Mouse (Mus musculus) natural killer cell, adult 2 months (primary cell): ENCODE data around the gene Natd1.

Experiments
- DNase-seq, 2 experiments: peaks; one replicate each; pipeline ENCODE4 v3.0.0; 2022; ENCODE audit warnings: low spot score in 2 of 2

The Natd1 gene

DNA sequence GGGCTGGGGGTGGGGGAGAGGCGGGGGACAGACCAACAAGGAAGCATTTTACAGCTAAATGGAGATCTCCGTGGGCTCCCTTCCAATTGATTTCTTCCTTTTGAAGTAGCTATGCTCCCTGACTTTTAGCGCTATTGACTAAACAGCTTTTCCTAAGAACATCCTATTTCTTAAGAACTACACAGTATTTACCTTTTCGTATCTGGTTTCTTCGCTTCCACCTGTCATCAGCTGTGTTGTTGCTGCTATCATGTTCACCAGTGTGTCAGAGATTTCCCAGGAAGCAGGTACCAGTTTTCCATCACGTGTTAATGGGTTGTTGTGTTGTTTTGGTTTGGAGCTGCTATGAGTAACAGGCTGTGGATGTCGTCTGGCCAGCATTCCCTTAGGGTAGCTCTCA lies at the start of gene Natd1:
Gene Natd1, minus strand, starts transcription at position 260 of the 400 bp plus-strand sequence.
- DNase-seq = no peak

DNA sequence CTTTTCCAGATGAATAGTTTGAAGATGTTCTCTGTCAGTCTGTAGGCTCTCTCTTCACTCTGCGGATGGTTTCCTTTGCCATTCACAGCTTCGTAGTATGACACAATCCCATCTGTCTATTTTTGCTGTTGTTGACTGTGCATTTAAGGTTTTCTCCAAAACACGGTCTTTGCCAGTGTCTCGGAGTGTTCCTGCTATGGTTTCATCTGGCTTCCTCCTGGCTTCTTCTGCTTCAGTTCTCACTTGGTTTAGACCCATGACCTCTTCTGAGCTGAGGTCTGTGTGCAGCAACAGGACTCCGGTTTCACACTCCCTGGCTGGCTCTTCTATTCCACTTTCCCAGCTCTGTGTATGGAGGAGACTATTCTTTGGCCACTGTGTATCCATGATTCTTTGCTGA lies 48.2 kb upstream of the Natd1 start:
- DNase-seq = no peak

DNA sequence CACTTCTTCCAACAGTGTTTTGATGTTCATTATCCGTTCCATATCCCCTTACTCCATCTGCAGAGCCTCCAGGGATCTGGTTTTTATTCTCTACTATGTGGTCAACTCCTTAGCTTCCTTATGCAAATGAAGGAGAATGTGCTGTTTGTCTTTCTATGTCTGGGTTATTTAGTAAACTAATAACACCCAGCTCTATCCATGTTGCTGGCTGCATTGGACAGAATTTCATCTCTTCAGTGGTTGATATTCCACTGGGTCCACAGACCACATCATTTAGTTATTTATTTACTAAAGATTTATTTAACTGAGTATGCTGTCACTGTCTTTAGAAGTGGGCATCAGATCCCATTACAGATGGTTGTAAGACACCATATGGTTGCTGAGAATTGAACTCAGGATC lies 46.6 kb upstream of the Natd1 start:
- no peak for DNase-seq

DNA sequence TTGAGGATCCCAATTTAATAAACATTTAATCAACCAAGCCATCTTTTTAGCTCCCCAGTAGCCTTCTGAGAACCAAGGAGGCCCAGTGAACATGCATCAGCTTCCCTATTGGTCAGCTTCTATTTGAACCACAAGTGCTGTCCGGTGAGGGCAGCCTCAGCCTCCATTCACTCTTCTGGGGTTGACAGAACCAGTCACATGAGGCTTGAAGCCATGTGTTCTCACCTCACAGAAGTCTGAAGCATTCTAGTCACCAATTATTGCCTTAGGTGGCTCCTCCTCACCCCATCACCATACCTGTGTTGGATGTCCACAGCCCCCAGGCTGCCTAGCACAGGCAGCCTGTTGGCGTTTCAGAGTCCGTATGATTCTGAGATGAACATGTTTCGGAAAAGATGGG lies 44.4 kb upstream of the Natd1 start:
- no peak for DNase-seq

DNA sequence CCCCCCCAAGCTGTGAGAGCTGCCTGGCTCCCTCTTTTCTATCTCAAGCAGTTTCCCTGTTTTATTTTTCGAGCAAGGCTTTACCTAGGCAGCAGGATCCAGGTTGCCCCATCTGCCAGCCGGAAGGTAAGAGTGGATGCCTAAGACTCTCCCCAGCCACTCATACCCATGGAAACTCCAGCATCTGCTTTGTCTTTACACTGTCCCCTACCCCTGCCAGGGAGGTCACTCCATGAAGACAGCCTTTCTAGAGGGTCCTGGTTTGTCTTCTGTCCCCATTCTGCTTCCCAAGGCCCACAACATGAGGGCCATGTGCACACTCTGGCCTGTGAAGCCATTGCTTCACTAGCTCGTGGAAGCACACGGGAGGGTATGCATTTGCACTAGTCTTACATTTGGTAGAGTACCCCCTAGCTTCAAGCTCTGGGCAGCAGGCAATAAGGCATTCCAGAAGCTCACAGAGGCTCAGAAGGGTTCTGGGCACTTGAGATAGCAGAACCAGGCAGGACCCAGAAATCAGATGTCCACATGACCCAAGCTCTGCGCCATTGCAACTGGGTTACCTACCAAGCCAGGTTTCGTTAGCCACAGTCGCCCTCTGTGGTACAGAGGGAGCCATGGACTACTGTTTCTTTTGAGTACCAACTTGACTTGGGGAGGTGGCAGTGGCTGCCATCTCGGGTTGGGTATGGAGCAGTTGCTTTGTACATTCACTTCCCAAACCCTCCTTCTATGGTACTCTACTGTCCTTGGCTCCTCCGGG lies 41.3 kb upstream of the Natd1 start:
- no peak for DNase-seq

DNA sequence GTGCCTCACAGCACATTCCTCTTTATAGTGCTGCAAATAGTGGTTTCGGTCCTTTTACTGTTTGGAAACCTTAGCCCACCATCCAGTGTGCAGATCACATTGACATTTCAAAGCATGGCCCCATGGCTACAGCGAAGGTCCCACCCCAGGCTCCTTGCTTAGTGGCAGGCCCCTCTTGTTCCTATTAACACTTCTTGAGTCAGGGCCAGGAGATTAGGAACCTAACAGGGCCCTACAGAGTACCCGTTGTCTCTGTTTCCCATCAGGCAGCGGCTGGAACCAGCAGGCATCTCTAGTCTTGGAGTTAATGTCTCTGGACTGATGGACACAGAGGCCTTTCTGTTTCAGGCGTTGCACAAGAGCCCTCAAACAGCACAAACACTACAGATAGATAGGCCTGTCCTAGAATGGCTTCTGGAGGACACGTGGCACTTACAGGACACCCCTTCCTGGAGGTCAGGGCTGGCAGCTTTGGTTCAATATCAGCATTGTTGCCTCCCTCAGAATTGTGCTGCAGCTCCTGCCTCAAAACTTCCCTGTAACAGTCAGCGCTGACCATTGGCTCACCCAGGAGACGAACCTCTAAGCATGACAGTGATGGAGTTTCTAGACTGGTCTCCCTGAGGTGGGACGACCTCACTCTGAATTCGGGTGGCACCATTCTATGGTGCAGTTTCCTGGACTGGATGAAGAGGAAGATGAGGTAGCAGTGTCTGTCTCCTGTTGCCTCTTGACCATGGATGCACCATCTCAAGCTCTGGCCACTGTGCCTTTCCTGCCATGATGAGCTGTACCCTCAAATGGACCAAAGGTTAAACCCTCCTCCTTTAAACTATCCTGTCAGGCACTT lies 39.9 kb upstream of the Natd1 start:
- DNase-seq = no peak

DNA sequence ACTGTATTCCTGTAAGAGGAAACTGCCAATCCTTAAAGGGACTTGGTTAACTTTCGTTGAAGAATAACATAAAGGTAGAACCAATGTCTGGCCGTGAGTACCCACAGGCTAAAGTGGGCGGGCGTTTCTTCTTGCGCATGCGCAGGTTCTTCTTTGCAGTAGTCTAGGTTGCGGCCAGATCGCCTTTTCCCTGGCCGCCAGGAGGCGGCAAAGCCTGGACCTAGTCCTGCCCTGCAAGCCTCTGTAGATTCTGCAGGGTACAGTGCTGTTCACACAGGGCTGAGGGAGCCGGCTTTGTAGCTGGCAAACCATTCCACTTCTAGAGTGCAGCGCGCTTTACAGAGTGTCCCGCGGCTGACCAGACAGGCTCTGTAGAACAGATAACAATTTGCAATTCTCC lies 39.3 kb upstream of the Natd1 start:
- DNase-seq = peak; percentile 71 to 79

DNA sequence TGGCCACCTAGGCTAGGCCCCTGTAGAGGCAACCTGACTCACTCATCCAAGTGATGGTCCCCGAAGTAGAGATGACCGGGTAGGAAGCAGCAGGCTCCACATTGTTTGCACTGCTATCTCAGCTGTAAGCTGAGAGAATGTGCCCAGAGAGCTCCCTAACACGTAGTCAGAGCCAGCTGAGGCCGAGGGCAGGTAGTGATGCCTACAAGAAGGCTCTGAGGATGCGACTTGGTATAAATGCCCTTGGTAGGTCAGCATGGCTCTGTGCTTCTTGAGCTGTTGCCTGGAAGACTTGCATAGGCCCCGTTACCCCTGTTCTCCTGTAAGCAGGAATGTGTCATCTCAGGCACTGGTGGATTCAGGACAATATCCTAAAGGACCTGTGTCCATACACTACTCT lies 38.4 kb upstream of the Natd1 start:
- DNase-seq = no peak

DNA sequence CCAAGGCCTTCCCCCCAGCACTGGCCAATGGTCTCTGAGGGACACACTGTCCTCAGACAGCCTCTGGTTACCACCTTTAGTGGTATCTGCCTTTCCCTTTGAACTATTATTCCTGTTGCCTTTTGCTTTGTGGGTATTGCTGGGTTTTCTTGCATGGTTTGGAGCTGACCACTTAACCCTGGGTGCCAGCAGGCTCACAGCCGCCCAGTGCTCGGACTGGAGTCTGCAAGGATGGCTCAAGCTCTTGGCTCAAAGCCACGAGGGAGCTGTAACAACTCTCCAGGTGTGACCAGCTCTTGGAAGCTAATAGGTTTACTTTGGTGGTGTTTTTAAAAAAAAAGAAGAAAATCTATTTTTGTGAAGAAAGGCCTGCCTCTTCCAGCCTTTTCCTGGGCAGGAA lies 37.8 kb upstream of the Natd1 start:
- DNase-seq = no peak

DNA sequence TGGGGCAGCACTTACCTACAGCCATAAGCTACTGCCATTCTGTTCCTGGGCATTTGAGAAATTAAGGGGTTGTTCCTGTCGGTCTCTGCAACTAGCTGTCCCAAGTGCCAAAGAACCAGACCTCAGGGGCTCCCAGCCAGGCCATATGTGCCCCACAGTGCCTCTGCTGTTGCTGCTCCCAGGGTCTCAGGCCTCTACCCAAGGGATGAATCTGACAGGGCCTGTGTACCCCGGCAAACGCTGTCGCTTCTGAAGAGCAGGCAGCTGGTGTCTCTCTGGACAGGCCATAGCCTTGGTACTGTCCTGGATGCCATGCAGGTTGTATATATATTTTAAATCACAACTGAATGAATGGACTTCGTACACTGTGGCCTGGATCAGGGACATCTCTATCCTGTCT lies 37.3 kb upstream of the Natd1 start:
- no peak for DNase-seq

DNA sequence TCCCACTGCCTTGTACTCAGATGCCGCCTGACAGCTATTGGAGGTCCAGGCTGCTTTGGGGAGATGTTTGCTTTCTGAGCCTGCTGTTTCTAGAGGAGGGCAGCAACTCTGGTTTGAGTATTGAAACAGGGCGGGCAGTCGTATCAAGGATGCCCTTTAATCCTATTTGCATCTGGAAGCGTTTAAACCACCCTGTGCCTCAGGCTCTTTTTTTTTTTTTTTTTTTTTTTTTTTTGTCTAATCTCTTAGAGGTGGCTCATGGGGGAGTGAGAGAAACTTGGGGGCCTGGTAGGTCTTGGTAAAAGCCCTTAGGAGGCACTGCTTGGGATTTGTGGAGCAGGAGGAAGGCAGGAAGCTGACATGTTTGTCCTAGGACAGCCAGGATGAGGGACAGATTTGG lies 30.5 kb upstream of the Natd1 start:
- DNase-seq = no peak

DNA sequence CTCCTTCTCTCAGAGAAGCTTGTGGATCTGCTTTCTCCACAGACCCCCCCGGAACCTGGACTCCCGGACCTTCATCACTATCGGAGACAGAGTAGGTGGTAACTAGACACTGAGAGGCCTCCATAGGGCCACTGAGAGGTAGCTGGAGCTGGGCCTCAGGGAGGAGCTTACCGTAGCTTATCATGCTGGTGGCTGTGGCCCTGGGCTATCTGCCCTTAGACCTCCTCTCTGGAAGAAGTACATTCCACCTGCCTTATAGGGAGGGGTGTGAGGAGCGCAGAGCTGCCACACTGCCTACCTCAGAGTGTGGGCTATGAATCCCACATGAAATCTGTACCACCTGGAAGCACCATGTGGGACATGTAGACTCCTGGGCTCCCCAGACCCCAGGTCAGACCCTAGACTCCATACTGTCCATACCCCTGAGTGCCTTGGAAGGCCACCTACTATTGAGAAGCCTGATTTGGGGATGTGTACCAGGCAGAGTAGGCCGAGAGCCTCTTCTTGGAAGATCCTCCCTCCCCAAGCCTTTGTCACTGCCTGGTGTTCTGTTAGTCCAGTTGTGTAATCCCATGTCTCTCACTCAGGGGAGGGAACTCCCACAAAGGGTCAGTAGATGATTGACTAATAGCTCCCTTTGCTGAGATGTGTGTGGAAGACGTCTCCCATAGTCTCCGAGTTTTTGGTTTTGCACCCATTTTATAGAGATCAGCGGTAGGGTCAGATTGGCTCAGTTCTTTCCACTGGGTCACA lies 27.9 kb upstream of the Natd1 start:
- no peak for DNase-seq

DNA sequence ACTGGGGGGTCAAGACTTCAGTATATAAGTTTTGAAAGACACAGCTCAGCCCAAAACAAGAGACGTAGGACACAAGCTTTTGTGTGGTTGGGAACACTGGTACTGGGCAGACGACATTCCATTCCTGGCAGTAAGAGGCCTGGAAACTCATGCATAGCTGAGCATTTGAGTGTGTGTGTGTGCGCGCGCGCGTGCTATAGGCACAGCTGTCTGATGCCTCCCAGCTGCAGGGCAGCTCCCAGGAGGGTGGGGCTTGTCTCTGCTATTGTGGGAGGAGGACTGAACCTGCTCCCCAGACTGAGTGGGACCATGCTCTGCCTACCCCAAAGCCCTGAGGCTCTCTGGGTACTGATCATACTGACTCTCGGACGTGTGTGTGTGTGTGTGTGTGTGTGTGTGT lies 26.8 kb upstream of the Natd1 start:
- DNase-seq = no peak

DNA sequence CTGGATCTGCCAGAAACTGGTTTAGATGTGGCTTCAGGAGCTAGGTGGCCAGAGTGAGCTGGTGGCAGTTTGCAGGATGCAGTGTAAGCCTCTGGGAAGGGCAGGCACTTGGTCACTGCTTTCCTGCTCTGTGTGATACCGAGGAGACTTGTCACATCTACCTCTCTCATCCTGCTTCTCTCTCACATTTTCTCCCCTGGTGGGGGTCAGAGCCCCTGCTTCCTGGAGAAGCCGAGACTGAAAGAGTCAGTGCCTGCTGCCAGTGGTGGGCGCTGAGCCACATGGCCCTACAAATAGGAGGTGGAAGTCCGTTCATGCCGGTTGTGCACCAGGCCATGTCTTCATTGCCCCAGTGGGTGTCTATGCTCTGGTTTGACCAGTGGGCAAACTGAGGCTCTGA lies 26.0 kb upstream of the Natd1 start:
- DNase-seq = no peak

DNA sequence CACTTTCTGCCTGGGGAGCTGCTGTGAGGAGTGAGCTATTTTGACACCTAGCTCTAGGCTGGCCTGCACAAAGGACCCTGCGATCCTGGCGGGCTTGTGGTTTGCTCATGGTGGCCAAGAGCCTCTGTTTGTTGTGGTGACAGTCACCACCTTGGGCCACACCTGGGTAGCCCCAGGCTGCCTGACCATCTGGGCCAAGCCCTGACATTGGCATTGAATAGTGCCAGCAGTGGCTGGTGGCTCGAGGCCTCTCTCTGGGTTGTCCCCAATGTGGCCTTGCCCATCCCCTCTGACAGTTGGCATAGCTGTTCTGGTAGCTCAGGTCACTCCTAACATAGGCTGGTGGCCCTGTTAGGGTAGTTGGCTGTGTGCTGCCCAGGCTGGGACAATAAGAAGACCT lies 24.9 kb upstream of the Natd1 start:
- no peak for DNase-seq

DNA sequence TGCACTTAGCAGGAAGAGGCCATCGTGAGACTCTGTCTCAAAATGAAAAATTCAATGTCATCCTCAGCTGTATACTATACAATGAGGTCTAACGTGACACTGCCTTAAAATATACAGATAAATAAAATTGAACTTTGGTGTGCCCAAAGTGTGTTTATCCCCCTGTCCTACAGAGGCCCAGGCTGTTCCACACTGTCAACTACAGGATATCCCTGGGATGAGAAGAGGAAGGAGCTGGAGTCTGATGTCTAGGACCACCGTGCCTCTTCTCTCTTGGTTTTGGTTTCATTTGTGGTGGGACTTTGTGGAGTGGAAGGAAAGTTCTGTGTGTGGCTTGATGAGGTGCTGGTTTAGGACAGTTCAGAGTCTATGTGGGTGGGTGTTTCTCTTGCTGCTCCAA lies 23.1 kb upstream of the Natd1 start:
- no peak for DNase-seq

DNA sequence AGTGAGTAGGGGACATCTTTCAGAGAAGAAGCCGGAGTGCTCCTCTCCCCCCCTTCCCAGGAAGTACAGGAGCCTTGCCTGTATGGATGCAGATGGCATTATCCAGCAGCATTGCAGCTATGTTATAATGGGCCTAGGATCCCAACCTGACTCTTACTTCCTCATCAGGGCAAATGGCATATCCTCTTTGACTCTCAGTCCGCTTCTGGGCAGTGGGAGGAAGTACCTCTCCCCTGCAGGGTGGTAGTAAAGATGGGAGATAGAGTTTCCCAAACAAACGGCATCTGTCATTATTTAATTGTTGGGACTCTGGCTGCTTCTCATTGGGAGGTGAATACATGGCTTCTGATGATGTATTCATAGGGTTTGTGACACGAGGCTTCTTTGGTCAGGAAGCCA lies 21.4 kb upstream of the Natd1 start:
- no peak for DNase-seq

DNA sequence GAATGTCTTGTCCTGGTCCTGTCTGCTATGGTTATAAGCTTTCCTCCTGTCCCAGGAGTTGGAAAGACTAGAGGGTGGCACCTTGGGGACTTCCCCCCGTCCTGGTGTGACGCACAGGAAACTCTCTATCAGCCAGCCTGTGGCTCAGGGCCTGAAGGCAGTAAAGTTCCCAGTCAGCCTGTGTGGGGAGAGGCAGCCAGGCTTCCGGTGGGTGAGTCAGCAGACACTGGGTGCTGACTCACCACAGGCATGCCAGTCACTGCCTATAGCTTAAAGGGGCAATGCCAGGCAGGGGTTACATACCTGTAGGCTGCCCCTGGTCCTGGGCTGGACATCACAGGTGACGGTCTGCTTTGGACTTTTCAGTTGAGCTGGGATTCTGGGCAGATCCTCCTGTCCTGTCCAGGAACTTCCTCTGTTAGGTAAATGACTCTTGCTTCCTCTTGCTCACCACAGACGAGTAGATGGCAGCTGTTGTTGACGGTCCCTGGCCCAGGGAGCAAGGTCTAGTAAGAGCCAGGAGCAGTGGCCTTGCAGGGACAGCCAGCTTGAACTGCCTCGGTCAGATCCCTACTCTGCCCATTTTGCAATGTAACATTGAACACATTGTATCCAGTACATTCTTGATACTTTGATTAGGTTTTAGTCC lies 20.9 kb upstream of the Natd1 start:
- peak; percentile 82 to 88 for DNase-seq

DNA sequence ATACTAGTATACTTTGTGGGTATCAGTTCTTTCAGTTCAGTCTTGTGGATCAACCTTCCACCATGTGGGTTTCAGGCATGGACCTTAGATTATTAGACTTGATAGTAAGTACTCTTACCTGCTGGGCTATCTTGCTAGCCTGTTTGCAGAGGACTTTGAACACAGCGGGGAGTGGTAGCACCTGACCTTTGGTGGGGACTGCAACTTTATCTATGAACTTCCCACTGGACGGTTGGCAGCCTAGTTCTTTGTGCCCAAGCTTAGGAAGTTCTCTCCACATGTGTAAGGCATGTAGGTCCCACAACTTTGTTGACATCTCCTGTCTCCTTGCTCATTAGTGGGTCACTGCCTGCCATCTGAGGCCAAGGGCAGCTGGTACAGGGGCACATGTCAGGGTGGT lies 20.2 kb upstream of the Natd1 start:
- DNase-seq = no peak

DNA sequence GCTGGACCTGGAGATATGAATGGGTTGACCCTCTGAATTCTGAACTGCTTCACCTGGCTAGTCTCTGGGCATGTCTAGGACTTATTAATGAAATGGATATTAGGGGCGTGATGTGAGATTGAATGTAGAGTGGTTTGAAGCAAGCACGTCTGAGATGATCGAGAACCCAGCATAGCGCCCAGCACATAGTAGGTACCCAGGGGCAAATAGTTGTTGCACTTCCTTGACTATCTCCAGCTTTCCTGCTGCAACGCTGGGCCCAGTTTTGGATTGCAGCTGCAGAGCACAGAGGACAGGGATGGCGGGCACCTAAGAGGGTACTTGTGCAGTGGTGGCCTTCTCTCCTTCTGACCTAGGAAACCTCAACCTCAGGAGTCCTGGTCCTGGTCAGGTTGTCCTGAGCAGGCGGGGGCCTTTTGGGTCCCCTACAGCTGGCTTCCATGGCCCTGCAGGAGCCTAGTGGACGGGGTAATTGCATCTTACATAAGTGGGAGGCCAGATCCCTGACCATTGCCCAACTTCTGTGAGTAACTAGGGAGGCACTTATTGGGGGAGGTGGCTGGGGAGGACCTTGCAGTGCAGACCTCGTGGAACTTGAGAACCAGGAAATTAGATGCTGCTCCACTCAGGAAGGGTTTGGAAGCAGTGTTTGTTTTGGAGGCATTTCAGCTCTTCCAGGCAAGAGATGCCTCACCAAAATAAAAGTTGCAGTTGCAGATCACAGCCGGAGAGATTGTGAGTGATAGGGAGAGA lies 18.8 kb upstream of the Natd1 start:
- no peak for DNase-seq

DNA sequence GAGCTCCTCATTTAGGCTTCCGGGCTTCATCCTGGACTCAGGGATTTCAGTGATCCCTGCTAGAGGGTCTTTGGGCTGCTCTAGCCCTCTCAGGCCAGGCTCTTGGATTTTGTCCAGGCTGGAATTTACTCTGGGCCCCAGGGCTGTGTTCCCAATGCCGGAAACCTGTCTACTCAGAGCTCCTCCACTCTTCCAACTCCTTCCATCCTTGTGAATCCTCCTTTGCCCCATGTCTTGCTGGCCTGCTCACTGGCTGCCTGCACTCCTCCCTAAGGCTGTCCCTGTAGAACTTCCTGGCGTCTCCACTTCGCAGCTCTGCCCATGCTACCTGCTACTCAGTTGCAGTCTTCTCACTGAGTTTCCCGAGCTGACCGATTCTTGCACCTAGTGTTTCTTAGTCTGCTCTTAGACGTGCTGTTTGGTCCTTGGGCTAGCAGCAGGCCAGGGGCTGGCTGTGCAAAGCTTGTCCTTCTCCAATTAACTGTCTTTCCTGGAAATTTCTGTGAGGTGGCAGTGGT lies 18.0 kb upstream of the Natd1 start:
- no peak for DNase-seq
